Mouse (Mus musculus): Measurements from ENCODE around the gene Gas6.
A peak's percentile ranks its signal among the peaks of the same experiment; 100 is the strongest.

Gas6 gene

DNA sequence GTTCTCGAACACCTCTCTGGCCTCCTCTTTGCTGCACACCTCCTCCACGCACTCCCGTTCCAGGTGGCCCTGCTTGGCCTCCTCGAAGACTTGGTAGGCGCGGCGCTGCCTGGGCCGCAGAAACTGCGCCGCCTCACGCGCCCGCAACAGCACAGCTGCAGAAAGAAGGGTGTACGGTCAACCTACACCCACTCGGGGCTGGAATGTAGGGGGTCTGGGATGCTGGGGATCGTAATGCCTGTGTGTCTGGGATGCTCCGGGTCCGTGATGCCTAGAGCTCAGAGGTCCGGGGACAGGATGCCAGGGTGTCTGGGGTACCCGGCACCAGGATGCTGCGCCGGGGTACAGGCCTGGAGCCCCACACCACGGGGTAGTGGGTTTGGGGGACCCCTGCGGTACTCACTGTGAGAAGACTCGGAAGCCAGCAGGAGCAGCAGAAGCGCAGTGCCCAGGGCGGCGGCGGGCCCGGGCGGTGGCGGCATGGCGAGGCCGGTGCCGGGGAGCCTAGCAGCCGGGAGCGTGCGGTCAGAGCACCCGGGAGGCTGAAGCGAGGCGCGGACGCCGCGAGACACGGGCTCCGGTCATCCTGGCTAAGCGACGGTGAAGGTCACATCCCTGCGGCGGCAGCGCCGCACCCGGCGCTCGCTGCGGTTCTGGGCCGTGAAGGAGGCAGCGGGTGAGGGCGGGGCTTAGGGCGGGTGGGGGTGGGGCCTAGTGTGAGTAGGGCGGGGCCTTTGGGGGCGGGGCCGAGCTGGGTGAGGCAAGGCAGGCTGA lies at the start of gene Gas6:
Gene Gas6, minus strand, starts transcription at position 633 of the 774 bp plus-strand sequence.
- DNase-seq (ENCODE audit: low read depth) = peak; percentile 16

DNA sequence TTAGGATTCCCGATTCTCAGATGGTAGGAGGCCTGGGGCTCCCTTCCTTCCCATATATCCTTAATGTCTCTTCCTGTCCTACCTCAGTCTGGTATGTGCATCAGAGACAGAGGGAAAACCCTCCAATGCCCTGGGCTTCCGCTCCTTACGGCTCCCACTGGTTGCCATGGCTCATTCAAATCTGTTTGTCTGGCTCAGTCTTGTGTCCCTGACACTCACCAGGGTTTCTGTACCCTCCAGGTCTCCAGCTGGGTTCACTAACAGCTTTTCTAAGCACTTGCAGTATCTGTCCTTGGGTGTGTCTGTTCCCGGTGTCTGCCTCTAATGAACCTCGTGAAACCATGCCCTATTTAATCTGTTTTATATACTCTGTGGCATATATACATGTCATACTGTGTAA lies 47.2 kb upstream of the Gas6 start:
- DNase-seq (ENCODE audit: low read depth) = no peak

DNA sequence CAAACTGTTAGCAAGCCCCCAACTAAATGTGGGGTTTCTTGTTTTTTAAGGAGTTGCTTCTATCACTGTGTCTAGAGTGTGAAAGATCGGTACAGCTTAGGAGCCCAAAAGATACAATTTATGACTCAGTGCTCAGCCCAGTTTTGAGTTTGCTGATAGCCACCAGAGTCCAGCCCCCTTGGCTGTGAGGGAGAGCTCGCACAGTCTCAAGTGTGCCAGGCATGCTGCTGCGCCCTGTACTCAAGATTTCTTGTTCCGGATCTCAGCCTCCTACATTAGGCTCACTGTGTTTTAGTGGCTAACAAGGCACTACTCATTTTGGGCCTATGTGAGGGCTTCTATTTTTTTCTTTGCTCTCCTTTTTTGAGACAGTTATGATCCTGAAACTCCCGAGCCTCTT lies 45.8 kb upstream of the Gas6 start:
- DNase-seq (ENCODE audit: low read depth) = no peak

DNA sequence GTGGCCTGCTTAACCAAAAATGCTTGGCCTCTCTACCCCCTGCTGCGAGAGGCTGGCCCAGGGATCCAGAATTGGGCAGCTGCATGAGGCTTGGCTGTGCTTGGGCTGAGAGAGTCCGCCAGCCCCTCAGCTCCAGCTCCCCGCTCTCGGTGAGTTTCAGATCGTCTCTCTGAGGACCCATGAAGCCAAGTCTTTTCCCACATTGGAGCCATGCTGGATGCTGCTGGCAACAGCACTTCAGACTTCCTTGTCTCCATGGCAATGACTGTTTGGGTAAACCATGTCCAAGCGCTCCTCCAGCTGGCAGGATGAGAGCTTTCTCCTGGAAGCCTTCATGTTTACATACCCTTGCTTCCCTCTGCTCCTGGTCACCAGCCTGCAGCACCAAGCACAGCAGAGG lies 44.5 kb upstream of the Gas6 start:
- no peak for DNase-seq (ENCODE audit: low read depth)

DNA sequence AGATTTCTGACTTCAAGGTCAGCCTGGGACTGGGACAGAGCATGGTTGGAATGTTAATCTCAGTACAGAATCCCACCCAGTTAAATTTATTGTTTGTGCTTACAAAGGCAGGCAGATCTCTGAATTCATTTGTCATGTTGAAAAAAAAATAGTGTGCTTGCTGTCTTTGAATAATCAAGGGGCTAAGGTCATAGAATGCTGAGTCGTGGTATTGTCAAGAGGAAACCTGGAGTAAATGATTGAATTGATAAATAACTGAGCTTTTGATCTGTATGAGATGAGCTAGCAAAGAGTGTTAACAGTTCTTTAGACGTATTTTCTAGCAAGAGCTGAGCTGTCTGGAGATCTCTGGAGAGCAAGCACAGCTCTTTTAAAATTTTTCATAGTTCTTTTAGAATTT lies 42.8 kb upstream of the Gas6 start:
- no peak for DNase-seq (ENCODE audit: low read depth)

DNA sequence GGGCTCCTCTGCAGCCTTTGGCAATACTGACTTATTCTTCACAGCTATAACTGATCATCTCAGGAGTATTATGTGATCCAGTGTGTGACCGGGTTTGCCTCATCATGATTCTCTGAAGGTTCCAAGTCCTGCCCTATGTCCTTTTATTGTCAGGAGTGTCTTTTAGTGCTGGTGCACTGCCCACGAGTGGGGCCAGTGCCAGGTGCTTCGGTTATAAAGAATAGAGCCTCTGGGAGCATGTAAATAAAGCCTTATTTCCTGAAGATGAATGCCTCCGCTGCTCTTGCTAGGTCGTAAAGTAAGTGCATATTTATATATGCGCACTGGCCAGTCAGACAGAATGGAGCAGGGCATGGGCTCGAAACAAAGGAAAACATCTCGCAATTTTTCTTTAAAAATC lies 38.8 kb upstream of the Gas6 start:
- no peak for DNase-seq (ENCODE audit: low read depth)

DNA sequence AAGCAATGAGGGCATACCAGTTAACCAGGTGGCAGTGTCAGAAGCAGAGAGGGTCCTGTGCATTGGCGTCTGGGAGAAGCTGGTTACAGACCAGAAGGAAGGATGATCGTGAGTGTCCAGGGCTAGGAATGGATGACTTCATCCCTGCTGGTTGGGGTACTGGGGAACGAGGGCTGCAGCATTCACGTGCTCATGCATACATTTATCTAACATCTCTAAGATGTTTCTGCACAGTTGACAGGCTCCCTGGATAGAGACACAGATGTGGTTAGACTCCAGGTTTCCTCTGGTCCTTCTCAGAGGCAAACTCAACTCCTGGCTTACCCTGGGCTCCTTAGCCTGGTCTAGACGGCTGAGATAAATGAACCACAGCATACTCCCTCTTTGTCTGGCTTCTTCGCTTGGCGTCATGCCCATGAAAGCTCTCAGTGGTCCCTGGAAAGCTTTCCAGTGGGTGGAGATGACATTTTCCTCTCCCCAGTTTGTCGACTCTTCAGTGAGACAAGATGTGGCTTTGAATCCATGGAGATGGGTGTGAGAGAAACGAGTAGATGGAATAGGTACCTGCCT lies 37.4 kb upstream of the Gas6 start:
- no peak for DNase-seq (ENCODE audit: low read depth)

DNA sequence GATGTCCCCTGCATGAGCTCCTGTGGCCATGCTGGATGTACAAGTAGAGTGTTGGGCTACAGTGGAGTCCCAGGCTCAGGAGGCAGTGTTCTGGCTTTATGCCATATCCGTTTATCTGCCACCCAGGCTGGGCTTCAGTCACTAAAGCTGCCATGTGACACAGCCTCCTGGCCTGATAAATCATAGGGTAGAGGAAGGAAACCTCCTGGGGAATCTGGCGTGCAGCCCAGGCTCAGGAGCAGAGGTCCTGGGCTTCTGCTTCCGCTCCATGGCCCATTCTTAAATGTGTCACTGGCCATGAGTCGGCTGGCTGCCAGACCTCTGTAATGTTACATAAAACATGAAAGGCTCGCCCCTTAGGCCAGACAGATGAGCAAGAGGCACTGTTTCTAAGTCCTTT lies 36.7 kb upstream of the Gas6 start:
- no peak for DNase-seq (ENCODE audit: low read depth)

DNA sequence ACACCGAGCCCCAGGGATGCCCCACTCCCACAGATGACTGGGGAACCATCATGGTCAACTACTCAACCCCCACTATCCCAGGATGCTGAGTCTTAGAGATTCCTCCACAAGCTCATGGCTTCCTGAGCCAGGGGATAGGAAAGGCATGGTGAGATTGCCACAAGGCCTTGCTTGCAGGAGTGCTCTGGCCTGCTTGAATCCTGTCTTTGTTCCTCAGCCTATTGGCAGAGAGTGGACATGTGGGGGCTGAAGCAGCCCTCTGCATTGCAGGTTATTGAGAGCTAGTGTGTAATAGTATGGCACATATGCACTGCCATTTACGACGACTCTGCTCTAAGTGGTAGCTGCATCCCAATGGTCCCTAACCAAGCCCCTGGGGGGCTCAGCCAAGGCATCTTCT lies 36.1 kb upstream of the Gas6 start:
- DNase-seq (ENCODE audit: low read depth) = no peak

DNA sequence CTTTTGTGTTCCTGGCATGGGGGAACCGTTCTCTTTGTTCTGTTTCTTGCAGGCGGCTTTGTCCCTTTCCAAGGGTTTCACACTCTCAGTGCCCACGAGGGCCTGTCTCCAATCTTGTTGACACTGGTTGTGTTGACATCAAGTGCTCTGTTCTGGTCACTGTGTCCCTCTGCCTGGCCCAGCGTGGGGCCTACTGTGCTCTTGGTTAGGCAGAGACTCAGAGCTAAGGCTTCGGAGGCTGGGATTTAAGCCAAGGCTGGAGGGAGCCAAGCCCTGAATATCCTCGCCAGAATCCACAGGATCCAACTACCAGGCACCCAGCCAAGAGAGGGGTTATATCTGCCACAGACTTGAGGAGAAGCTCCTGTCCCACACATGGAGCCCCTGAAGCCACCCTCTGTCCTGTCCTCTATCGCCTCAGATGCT lies 35.6 kb upstream of the Gas6 start:
- DNase-seq (ENCODE audit: low read depth) = no peak

DNA sequence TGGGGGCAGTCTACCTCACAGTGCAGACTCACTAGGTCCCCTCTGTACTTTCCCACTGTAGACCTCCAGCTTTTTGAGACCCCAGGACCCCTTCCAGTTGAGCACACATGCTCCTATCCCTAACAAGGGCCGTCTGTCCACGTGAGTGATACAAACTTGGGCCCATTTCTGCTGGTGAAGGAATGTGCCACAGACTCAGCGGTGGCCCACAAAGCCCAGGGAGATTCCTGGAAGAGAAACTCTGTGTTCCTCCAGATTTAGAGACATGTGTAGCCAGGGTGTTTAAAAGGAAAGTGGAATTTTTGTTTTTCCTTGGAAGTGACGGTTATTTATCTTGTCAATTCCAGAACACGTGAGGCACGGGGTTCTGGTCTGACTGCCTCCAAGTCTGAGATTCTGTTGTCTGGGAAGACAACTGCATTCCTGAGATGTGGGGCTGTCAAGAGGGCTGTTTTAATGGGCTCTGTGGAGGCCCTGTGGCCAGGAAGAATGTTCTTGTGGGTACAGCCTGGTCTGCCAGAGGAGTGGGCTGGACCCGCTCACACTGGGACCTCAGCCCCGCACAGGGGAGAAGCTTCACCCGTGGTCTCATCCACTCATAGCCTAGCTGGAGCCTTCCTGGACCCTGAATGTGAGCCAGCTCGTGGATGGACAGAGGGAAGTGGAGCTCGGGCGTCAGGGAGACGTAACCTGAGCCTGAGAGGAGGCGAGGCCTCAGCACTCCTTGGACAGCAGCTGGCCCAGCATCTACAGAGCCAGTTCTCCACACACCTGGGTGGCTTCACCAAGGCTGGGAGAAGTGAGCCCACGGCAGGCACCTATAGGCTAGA lies 34.9 kb upstream of the Gas6 start:
- no peak for DNase-seq (ENCODE audit: low read depth)

DNA sequence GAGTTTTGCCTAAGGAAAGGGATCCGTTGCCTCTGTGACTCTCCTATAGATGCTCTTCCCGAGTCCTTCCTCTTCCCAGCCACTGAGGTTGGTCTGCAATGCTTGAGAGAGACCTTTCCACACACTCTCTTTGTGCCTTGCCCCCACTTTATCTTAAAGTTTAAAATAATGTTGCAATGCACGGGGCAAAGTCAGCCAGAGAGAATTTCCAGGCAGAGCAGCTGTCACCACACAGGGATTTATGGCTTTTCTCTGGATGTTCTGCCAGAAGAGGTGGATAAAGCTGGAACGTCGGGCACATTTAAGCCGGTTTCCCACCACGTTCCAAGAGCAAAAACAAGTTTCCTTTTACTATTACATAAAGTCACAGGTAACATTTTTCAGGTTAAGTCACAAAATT lies 27.1 kb upstream of the Gas6 start:
- no peak for DNase-seq (ENCODE audit: low read depth)

DNA sequence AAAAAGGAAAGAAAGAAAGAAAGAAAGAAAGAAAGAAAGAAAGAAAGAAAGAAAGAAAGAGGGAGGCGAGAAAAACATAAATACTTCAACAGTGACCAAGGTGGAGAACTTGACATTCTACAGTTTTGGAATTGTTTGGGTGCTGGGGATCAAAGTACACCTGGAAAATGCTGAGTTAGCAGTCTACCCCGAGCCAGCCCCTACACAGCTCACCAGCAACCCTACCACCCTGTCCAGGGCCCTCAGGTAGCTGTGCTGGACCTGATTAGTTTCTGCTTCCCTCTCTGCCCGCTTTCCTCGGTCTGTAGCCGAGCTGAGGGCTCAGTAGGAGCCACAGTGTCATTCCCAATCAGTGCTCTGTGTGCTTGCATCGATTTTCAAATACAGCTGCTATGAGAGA lies 26.1 kb upstream of the Gas6 start:
- no peak for DNase-seq (ENCODE audit: low read depth)

DNA sequence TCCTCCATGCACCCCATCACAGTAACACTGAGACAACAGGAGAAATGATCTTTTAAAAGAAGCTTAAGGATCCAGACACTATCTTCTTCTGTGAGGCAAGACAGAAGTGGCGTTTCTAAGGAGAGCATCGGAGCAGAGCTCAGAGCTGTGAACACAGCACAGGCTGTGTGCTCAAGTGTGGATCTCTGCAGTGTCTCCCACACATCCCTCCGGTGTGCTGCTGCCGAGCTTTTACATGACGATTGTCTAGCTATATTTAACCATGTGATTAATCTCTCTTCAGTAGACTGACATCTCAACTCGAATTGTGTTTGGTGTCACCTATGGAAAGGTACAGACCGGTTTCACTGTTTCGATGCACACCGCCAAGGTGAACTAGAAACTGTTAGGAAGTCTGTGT lies 25.2 kb upstream of the Gas6 start:
- no peak for DNase-seq (ENCODE audit: low read depth)

DNA sequence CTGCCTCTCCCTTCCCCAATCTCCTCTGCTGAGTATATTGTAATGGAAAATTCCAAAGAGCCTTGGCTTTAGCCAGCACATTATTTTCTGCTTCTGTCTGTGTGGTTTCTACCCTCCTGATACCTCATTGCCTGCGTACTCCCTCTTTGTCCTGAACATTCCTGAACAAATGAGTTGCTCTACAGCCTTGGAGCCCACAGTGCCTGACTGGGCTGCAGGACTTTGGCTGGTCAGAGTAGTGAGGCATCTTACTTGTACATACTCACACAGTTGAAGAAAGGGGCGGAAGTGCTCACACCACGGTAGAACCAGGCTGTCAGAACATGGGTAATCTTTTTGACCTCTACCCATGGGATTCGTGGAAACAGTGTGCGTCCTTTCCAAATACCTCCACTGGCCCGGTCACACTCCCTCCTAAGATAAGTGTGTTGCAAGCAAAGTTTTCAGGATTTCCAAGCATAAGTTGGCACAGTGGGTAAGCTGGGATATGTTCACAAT lies 23.0 kb upstream of the Gas6 start:
- DNase-seq (ENCODE audit: low read depth) = no peak

DNA sequence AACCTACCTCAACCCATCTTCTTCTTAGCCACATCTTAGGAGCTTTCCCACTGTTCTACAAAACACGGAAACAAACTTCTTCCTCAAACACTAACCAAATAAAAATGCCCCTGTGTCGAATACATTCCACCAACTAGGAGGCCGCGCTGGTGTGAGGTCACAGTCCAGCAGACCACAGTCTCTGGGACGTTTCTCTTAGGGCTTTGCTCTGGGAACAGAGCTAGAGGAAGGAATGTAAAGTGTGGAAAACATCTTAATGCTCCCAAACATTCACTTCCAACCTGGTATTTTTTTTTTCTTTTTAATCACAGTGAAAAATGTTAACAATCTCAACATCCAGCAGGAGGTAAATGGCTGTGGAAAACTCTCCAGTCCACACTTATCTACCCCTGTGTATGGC lies 22.4 kb upstream of the Gas6 start:
- DNase-seq (ENCODE audit: low read depth) = no peak

DNA sequence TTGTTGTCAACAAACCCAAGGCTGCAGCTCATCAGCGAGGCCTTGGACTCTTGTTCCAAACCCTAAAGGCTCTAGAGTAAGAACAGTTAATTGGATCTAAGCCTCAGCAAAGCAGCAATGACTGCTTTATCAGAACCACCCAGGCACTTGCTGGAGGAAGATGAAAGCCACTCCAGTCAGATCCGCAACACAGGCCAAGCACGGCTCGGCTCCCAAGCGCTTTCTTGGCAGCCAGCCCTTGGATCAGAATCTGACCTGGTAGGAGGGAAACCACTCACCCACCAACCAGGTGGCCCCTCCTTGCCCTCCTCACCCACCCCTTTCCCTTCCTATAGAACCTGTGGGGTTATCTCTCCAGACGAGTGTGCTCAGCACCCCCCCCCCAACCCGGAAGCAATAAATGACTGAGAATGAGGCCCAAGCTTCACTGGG lies 21.7 kb upstream of the Gas6 start:
- no peak for DNase-seq (ENCODE audit: low read depth)

DNA sequence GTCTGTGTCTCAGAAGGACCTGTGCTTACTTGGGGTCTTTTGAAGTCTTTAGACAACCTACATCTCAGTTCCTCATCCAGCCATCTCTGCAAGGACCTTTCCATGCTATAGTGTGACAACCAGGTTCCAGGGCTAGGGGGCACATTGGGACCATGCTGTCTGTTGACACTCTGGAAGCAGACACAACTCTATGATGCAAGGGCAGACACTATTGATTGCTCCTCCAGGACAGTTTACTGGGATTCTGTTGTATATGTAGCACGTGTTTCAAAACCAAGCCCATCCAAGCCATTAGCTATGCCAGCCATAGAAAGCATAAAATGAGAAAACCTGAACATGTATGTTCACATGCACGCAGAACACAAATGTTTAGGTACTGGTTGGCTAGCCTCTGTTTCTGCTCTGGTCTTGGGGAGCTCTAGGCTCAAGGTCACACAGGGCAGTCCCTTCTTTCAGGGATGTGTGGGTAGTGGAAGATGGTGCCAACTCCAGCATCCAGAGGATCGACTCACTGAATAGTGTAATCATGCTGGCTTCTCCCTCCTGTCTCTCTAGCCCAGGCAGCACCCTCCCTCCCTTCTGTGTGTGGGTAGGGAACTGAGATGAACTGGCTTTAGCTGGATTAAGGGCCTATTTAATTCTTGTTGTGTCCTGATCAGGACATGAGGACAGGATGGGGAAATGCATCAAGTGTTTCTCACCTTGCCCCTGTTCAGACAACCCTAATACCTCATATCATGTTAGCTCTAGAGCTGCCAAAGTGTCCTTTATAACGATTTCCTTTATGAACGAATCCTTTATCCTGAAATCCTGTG lies 19.5 kb upstream of the Gas6 start:
- DNase-seq (ENCODE audit: low read depth) = no peak

DNA sequence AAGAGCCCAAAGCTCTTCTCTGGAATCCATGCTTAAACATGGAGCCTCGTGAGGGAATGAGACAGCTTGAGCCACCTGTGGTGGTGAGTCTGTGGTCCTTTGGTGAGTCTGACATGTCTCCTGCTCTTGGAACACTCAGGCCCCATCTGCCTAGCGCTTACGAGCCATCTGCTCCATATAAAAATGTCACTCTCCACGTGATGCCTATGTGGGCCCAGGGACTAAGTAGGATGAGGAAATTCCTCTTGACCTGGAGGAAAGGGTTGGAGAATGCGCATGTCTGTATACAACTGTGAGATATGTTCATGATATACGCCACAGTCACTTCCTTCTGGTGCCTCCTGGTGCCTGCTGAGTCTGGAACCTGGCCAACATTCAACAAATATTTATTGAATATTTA lies 18.4 kb upstream of the Gas6 start:
- no peak for DNase-seq (ENCODE audit: low read depth)

DNA sequence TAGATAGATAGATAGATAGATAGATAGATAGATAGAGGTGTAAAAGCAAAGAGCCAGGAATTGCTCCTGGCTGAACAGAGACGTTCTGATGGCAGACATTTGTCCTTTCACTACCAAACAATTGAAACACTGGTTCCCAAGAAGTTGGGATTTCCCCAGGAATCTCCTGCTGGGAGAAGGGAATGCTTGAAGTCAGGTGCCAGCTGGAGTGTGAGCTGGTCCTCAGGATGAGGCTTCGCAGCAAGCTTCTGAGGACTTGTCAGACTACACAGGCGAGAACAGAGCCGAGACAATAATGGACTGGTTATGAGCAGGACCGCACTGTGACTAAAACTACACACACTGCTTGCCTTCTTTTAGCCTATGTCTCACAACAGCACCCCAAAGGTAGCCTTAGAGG lies 17.7 kb upstream of the Gas6 start:
- DNase-seq (ENCODE audit: low read depth) = no peak

DNA sequence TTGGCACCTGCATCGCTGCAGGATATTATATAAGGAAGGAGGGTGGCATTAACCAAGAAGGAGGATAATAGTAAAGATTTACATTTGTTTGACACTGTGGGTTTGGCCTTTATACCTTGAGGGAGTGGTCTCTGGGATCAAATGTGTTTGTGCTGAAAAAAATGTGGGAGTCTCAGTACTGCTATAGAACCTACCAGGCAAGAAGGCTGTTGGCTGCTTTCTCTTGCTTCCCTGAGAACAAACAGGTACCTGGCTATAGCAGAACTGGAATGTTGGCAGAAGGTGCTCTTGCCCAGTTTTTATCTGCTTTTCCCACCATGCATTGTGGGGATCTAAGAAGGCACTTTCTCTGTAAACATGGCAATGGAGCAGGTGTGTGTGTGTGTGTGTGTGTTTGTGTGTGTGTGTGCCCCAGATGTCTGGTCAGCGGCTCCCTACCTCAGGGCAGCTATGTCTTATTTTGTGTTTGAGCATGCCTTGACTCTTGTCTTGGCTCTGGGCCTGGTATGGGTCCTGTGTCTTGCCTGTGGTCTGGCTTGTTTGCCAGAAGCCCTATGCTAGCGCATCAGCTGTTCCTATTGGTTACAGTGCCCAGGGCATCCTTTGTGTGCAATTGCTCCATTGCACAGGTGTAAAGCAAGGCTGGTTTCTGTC lies 13.1 kb upstream of the Gas6 start:
- DNase-seq (ENCODE audit: low read depth) = no peak

DNA sequence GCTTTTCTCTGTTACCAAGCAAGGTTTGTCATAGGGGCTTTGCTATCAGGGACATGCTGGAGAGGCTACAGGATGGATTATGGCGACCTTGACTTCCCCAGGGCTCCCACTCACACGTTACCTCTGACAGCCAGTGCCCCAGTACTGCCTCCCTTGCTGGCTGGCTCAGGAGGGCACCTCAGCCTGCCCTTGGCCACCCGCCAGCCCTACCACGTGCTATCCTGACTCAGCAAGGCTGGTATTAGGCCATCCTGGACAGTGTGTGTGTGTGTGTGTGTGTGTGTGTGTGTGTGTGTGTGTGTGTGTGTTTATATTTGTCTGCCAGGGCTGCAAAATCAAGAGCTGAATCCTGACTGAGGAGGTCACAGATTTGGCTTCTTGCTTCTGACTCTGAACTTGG lies 12.6 kb upstream of the Gas6 start:
- DNase-seq (ENCODE audit: low read depth) = no peak
